Mouse (Mus musculus): ENCODE results near the gene Insm2. TPM values are rescaled to one million over a fixed set of nuclear protein-coding genes. Genes with fewer than 3 reads are reported as not detected.
A peak's percentile ranks its signal among the peaks of the same experiment; 100 is the strongest.

The Insm2 gene
- total RNA-seq, 2 experiments from 2014 or later, result 0.35 TPM; not detected in 1

- intact Hi-C loops (cut with DNase I), result no loop called here
- peak; percentile 25 to 40 for DNase-seq (ENCODE audit: low spot score in 2 of 2)
These were observed 644 bp downstream of the Insm2 start for GRCm38 (mm10) chr12:55599639-55600502.

- no peak for DNase-seq (ENCODE audit: low spot score in 2 of 2)
- intact Hi-C loops (cut with DNase I), result no loop called here
These were observed 1.3 kb downstream of the Insm2 start for GRCm38 (mm10) chr12:55600503-55600994.

GRCm38 (mm10) chr12:55604411-55604810 lies 5.2 kb downstream of the Insm2 start:
- intact Hi-C loops (cut with DNase I), result no loop called here
- DNase-seq (ENCODE audit: low spot score in 2 of 2), result no peak

- no peak for DNase-seq (ENCODE audit: low spot score in 2 of 2)
- intact Hi-C loops (cut with DNase I), result no loop called here
These were observed 8.7 kb downstream of the Insm2 start for GRCm38 (mm10) chr12:55607902-55608301.

GRCm38 (mm10) chr12:55610812-55611211 lies 11.6 kb downstream of the Insm2 start:
- intact Hi-C loops (cut with DNase I), result no loop called here
- no peak for DNase-seq (ENCODE audit: low spot score in 2 of 2)

- intact Hi-C loops (cut with DNase I), result no loop called here
These were observed 21.1 kb downstream of the Insm2 start for GRCm38 (mm10) chr12:55620321-55620720.

GRCm38 (mm10) chr12:55622615-55623245 lies 23.5 kb downstream of the Insm2 start:
- no peak for DNase-seq (ENCODE audit: low spot score in 2 of 2)

More at GRCm38 (mm10) chr12:55620321-55620720, 21.1 kb downstream of the Insm2 start:
- no peak for DNase-seq (ENCODE audit: low spot score in 2 of 2)

GRCm38 (mm10) chr12:55623254-55623653 lies 24.0 kb downstream of the Insm2 start:
- DNase-seq (ENCODE audit: low spot score in 2 of 2), result no peak
- intact Hi-C loops (cut with DNase I), result no loop called here

More at GRCm38 (mm10) chr12:55622615-55623245, 23.5 kb downstream of the Insm2 start:
- intact Hi-C loops (cut with DNase I), result no loop called here

GRCm38 (mm10) chr12:55626711-55627110 lies 27.5 kb downstream of the Insm2 start:
- intact Hi-C loops (cut with DNase I), result no loop called here
- DNase-seq (ENCODE audit: low spot score in 2 of 2), result no peak

- intact Hi-C loops (cut with DNase I), result no loop called here
- no peak for DNase-seq (ENCODE audit: low spot score in 2 of 2)
These were observed 48.8 kb downstream of the Insm2 start for GRCm38 (mm10) chr12:55648011-55648525.

Other genes starting within 250 kb of the Insm2 start
- 100 to 1,000 TPM; 129 to 136 TPM for gene Psma6, start 215.2 kb upstream of the Insm2 start, total RNA-seq (2021)
- gene Nfkbia, start 106.8 kb upstream of the Insm2 start, total RNA-seq (2021), result 10 to 100 TPM; 27.5 to 33.9 TPM
- gene Aldoart2, start 34.2 kb upstream of the Insm2 start, total RNA-seq (2021), result not detected
- 100 to 1,000 TPM; 102 to 132 TPM for gene Ralgapa1, start 221.7 kb downstream of the Insm2 start, total RNA-seq (2021)
- gene Brms1l, start 236.9 kb downstream of the Insm2 start, total RNA-seq (2021), result 10 to 100 TPM; 58.8 to 65.1 TPM